Mouse (Mus musculus): ENCODE results near the gene Rbl2. TPM values are rescaled to one million over a fixed set of nuclear protein-coding genes. Genes with fewer than 3 reads are reported as not detected.

The Rbl2 gene
- 12.8 and 21.3 TPM in 2 replicates for polyA plus RNA-seq (2014; fragmentation: Nextera tagmentation; extraction: Ambion mirVana)

DNA sequence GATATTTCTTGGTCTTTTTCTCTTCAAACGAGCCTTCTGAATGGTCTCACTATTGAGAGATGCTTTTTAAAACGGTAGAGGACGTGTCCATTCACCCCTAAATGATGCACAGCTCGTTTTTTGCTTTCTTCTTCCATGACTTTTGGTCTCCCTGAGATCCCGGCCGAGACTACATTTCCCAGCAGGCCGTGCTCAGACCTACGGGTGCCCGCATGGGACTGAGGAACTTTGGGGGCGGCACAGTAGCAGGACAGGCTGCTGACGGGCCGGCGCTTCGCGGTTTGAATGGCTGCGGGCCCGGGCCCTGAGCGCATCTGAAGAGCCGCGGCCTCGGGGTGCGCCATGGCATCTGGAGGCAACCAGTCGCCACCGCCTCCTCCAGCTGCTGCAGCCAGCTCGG lies at the start of gene Rbl2:
Gene Rbl2, plus strand, starts transcription at position 224 of the 400 bp plus-strand sequence.
- H3K27me3 ChIP-seq (ENCODE audit: control insufficient read depth, insufficient read depth, low read length) = no peaks in the 10 kb centered on the region
- peak within 1 kb of the TSS; percentile 73 for H3K27ac ChIP-seq (ENCODE audit: low read depth, low read length)
- peaks cover 7% of the 10 kb centered on the region; the same call in 1 of the 2 replicates for H3K4me1 ChIP-seq (ENCODE audit: control insufficient read depth, insufficient read depth, low read length)
- H3K9me3 ChIP-seq (ENCODE audit: control insufficient read depth, low read length) = no peaks in the 10 kb centered on the region
- no peaks in the 10 kb centered on the region; the same call in 1 of the 2 replicates for H3K36me3 ChIP-seq (ENCODE audit: control insufficient read depth, insufficient read depth, low read length)
- peak within 1 kb of the TSS; percentile 91 for H3K4me3 ChIP-seq (ENCODE audit: low read length)
- peak; percentile 95 for ATAC-seq (ENCODE audit: low FRiP score, low TSS enrichment)
- peak within 1 kb of the TSS; percentile 55 for H3K4me2 ChIP-seq (replicated peaks; ENCODE audit: low read depth, low read length)
- H3K9ac ChIP-seq (ENCODE audit: low read depth, low read length) = peak within 1 kb of the TSS; percentile 78
- WGBS = under 1% methylated on average over 25 of the region's 25 CpGs

GRCm38 (mm10) chr8:91034417-91034816 lies 35.4 kb upstream of the Rbl2 start:
- Histone ChIP-seq H3K27me3 (ENCODE audit: control insufficient read depth, insufficient read depth, low read length) (no peaks in the 10 kb centered on the region), H3K4me1 (ENCODE audit: control insufficient read depth, insufficient read depth, low read length) (no peaks in the 10 kb centered on the region), H3K9ac (ENCODE audit: low read depth, low read length) (no peak overlapping the region), H3K9me3 (ENCODE audit: control insufficient read depth, low read length) (no peaks in the 10 kb centered on the region), H3K27ac (ENCODE audit: low read depth, low read length) (no peak overlapping the region), H3K36me3 (ENCODE audit: control insufficient read depth, insufficient read depth, low read length) (peaks cover 84% of the 10 kb centered on the region), H3K4me2 (replicated peaks; ENCODE audit: low read depth, low read length) (no peak overlapping the region), H3K4me3 (ENCODE audit: low read length) (no peak overlapping the region)
- ATAC-seq (ENCODE audit: low FRiP score, low TSS enrichment) = no peak
- 86% methylated on average over 6 of the region's 6 CpGs for WGBS

DNA sequence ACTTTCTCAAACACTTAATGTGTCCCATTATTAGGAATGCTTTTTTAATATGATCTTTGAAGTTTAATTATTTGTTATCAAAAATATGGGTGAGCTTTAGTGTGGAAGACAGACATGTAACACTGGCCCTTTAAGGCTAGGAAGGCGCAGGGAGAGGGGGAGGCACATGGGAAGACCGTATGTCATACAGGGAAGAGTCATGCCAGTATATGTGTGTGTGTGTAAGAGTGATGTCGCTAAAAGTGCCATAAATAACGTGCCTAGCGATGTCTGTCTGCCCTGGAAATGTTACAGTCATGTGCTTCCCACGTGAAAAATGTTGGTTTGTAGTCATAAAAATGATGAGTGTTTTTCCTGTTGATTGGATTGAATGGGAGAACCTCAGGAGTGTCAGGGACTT lies 33.0 kb upstream of the Rbl2 start:
- H3K4me3 ChIP-seq (ENCODE audit: low read length) = no peak overlapping the region
- ATAC-seq (ENCODE audit: low FRiP score, low TSS enrichment) = no peak
- H3K27me3 ChIP-seq (ENCODE audit: control insufficient read depth, insufficient read depth, low read length) = no peaks in the 10 kb centered on the region

DNA sequence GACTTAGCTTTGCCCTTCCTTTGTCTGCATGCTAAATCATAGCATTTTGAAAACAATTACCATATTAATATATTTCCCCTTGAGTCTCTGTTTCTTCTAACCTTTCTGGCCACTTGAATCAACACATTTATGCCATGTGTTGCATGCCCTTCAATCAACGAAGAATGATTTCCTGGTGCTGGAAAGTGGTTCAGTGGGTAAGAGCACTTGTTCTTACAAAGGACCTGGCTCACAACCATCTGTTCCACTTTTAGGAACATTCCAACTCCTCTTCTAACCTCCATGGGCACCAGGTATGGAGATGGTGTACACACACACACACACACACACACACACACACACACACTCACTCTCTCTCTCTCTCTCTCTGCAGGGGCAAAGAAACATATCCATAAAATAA lies 31.2 kb upstream of the Rbl2 start:
- no peak overlapping the region for H3K9ac ChIP-seq (ENCODE audit: low read depth, low read length)
- 94% methylated on average over 1 of the region's 1 CpGs for WGBS
- H3K4me1 ChIP-seq (ENCODE audit: control insufficient read depth, insufficient read depth, low read length) = no peaks in the 10 kb centered on the region
- peaks cover 91% of the 10 kb centered on the region for H3K36me3 ChIP-seq (ENCODE audit: control insufficient read depth, insufficient read depth, low read length)
- H3K27ac ChIP-seq (ENCODE audit: low read depth, low read length) = no peak overlapping the region
- ATAC-seq (ENCODE audit: low FRiP score, low TSS enrichment) = no peak
- H3K9me3 ChIP-seq (ENCODE audit: control insufficient read depth, low read length) = no peaks in the 10 kb centered on the region
- H3K4me3 ChIP-seq (ENCODE audit: low read length) = no peak overlapping the region
- H3K4me2 ChIP-seq (replicated peaks; ENCODE audit: low read depth, low read length) = no peak overlapping the region
- no peaks in the 10 kb centered on the region for H3K27me3 ChIP-seq (ENCODE audit: control insufficient read depth, insufficient read depth, low read length)

More for the DNA sequence above, 33.0 kb upstream of the Rbl2 start:
- Histone ChIP-seq H3K36me3 (ENCODE audit: control insufficient read depth, insufficient read depth, low read length) (peaks cover 87% of the 10 kb centered on the region), H3K9me3 (ENCODE audit: control insufficient read depth, low read length) (no peaks in the 10 kb centered on the region), H3K4me2 (replicated peaks; ENCODE audit: low read depth, low read length) (no peak overlapping the region), H3K4me1 (ENCODE audit: control insufficient read depth, insufficient read depth, low read length) (no peaks in the 10 kb centered on the region), H3K9ac (ENCODE audit: low read depth, low read length) (no peak overlapping the region), H3K27ac (ENCODE audit: low read depth, low read length) (no peak overlapping the region)
- WGBS = 50% methylated on average over 6 of the region's 6 CpGs

- H3K9me3 ChIP-seq (ENCODE audit: control insufficient read depth, low read length) = no peaks in the 10 kb centered on the region
- H3K4me3 ChIP-seq (ENCODE audit: low read length) = no peak overlapping the region
- WGBS = 68% methylated on average over 4 of the region's 4 CpGs
- H3K4me2 ChIP-seq (replicated peaks; ENCODE audit: low read depth, low read length) = no peak overlapping the region
- H3K27me3 ChIP-seq (ENCODE audit: control insufficient read depth, insufficient read depth, low read length) = no peaks in the 10 kb centered on the region
- H3K27ac ChIP-seq (ENCODE audit: low read depth, low read length) = no peak overlapping the region
- no peaks in the 10 kb centered on the region for H3K4me1 ChIP-seq (ENCODE audit: control insufficient read depth, insufficient read depth, low read length)
- ATAC-seq (ENCODE audit: low FRiP score, low TSS enrichment) = no peak
- no peak overlapping the region for H3K9ac ChIP-seq (ENCODE audit: low read depth, low read length)
- peaks cover 66% of the 10 kb centered on the region for H3K36me3 ChIP-seq (ENCODE audit: control insufficient read depth, insufficient read depth, low read length)
These were observed 23.5 kb upstream of the Rbl2 start for GRCm38 (mm10) chr8:91046370-91046769.

GRCm38 (mm10) chr8:91051037-91051436 lies 18.8 kb upstream of the Rbl2 start:
- Histone ChIP-seq H3K9me3 (ENCODE audit: control insufficient read depth, low read length) (no peaks in the 10 kb centered on the region), H3K36me3 (ENCODE audit: control insufficient read depth, insufficient read depth, low read length) (peaks cover 44% of the 10 kb centered on the region), H3K27me3 (ENCODE audit: control insufficient read depth, insufficient read depth, low read length) (no peaks in the 10 kb centered on the region), H3K4me3 (ENCODE audit: low read length) (no peak overlapping the region), H3K27ac (ENCODE audit: low read depth, low read length) (no peak overlapping the region), H3K4me1 (ENCODE audit: control insufficient read depth, insufficient read depth, low read length) (no peaks in the 10 kb centered on the region), H3K4me2 (replicated peaks; ENCODE audit: low read depth, low read length) (no peak overlapping the region), H3K9ac (ENCODE audit: low read depth, low read length) (no peak overlapping the region)
- no peak for ATAC-seq (ENCODE audit: low FRiP score, low TSS enrichment)
- 52% methylated on average over 8 of the region's 8 CpGs for WGBS

DNA sequence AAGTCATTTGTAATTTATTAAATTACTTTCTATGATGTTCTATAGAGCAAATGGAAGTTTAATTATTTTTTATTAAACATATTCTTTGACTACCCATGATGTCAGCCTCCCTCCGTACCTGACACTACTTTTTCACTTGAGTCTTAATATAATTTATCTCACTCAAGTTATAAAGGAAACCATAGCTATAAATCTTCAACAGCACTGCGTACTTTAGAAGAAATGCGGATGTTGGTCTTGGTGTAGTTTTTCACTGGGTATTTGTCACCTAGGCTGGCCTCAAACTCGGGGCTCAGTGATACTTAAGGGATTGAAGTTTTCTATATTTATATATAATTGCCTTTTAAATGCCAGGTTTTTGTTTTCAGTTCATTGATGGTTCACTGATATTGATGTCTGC lies 15.4 kb upstream of the Rbl2 start:
- H3K4me2 ChIP-seq (replicated peaks; ENCODE audit: low read depth, low read length) = no peak overlapping the region
- no peaks in the 10 kb centered on the region for H3K4me1 ChIP-seq (ENCODE audit: control insufficient read depth, insufficient read depth, low read length)
- 48% methylated on average over 4 of the region's 4 CpGs for WGBS
- H3K36me3 ChIP-seq (ENCODE audit: control insufficient read depth, insufficient read depth, low read length) = peaks cover 30% of the 10 kb centered on the region
- H3K27me3 ChIP-seq (ENCODE audit: control insufficient read depth, insufficient read depth, low read length) = no peaks in the 10 kb centered on the region
- H3K4me3 ChIP-seq (ENCODE audit: low read length) = no peak overlapping the region
- H3K9ac ChIP-seq (ENCODE audit: low read depth, low read length) = no peak overlapping the region
- H3K9me3 ChIP-seq (ENCODE audit: control insufficient read depth, low read length) = no peaks in the 10 kb centered on the region
- no peak overlapping the region for H3K27ac ChIP-seq (ENCODE audit: low read depth, low read length)
- ATAC-seq (ENCODE audit: low FRiP score, low TSS enrichment) = no peak

- no peak overlapping the region for H3K9ac ChIP-seq (ENCODE audit: low read depth, low read length)
- peaks cover 11% of the 10 kb centered on the region for H3K36me3 ChIP-seq (ENCODE audit: control insufficient read depth, insufficient read depth, low read length)
- 15% methylated on average over 3 of the region's 3 CpGs for WGBS
- H3K9me3 ChIP-seq (ENCODE audit: control insufficient read depth, low read length) = no peaks in the 10 kb centered on the region
- no peak; the same call in 1 of the 2 replicates for ATAC-seq (ENCODE audit: low FRiP score, low TSS enrichment)
- no peak overlapping the region for H3K4me3 ChIP-seq (ENCODE audit: low read length)
- no peaks in the 10 kb centered on the region for H3K4me1 ChIP-seq (ENCODE audit: control insufficient read depth, insufficient read depth, low read length)
- H3K27me3 ChIP-seq (ENCODE audit: control insufficient read depth, insufficient read depth, low read length) = no peaks in the 10 kb centered on the region
- no peak overlapping the region for H3K27ac ChIP-seq (ENCODE audit: low read depth, low read length)
- no peak overlapping the region for H3K4me2 ChIP-seq (replicated peaks; ENCODE audit: low read depth, low read length)
These were observed 13.0 kb upstream of the Rbl2 start for GRCm38 (mm10) chr8:91056848-91057247.

- Histone ChIP-seq H3K9ac (ENCODE audit: low read depth, low read length) (no peak overlapping the region), H3K4me1 (ENCODE audit: control insufficient read depth, insufficient read depth, low read length) (no peaks in the 10 kb centered on the region), H3K27ac (ENCODE audit: low read depth, low read length) (no peak overlapping the region), H3K9me3 (ENCODE audit: control insufficient read depth, low read length) (no peaks in the 10 kb centered on the region), H3K27me3 (ENCODE audit: control insufficient read depth, insufficient read depth, low read length) (no peaks in the 10 kb centered on the region), H3K4me2 (replicated peaks; ENCODE audit: low read depth, low read length) (no peak overlapping the region), H3K36me3 (ENCODE audit: control insufficient read depth, insufficient read depth, low read length) (peaks cover 7% of the 10 kb centered on the region; the same call in 1 of the 2 replicates), H3K4me3 (ENCODE audit: low read length) (no peak overlapping the region)
- ATAC-seq (ENCODE audit: low FRiP score, low TSS enrichment) = no peak
These were observed 10.7 kb upstream of the Rbl2 start for GRCm38 (mm10) chr8:91059086-91059578.

Measured in kidney, embryonic 14.5 days (tissue).